Mouse (Mus musculus): Measurements from ENCODE around the gene Psg17. TPM values are rescaled to one million over a fixed set of nuclear protein-coding genes. Genes with fewer than 3 reads are reported as not detected.

Psg17 gene
- polyA plus RNA-seq, 1 experiment from 2014 or later = not detected

DNA sequence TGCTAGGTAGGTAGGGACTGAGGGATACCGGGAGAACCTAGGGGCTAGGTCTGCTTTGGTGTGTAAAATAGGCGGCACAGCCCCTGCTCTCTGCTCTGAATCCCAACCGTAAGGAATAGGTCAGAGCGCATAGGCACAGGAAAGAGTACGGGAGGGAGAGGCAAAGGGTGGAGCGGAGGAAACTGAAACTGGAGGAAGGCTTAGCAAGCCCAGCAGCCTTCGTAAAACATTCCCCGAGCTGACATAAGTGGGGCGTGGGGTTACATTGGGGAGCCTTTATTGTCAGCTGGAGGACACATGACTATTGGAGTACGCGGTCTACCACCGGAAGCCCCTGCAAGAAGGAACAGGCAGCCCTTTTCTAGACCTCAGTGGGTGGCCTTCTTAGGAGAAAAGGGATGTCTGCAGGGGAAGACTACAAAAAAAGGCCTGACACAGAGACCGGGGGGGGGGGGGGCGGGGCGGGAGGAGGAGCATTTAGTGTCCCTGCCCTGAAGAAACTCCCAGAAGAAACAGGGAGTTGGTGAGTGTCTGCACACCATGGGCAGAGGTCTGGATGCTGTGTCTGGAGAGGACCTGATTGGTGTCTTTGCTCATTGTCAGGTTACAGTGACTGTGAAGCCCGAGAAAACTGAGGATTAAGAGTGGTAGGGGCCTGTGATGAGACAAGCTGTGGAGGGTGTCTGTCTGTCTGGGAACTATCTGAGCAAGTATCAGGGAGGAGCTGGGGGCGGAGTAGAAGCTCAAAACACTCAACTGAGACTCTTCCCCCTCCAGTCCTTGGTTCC, 19.2 kb upstream of the Psg17 start:
- Histone ChIP-seq H3K4me2 (ENCODE audit: low read length) (peak overlapping the region; percentile 62), H3K9ac (replicated peaks; ENCODE audit: low read length) (peak overlapping the region; percentile 50), H3K9me3 (ENCODE audit: control insufficient read depth, low read length) (no peaks in the 10 kb centered on the region), H3K27ac (replicated peaks; ENCODE audit: low read depth, low read length) (peak overlapping the region; percentile 32; the same call in 1 of the 2 replicates), H3K36me3 (ENCODE audit: control insufficient read depth, insufficient read depth, low read length) (no peaks in the 10 kb centered on the region), H3K27me3 (ENCODE audit: control insufficient read depth, insufficient read depth, low read length) (no peaks in the 10 kb centered on the region), H3K4me1 (ENCODE audit: control insufficient read depth, insufficient read depth, low read length) (0 out of 2 replicates have a peak, but pooled peaks cover 4% of the 10 kb centered on the region), H3K4me3 (replicated peaks; ENCODE audit: low read depth, low read length) (peak overlapping the region; percentile 31)
- ATAC-seq (ENCODE audit: low FRiP score, low TSS enrichment) (peak; percentile 53; the same call in 1 of the 2 replicates), DNase-seq (peak; percentile 56)
- WGBS = 6% methylated on average over 14 of the region's 17 CpGs

DNA sequence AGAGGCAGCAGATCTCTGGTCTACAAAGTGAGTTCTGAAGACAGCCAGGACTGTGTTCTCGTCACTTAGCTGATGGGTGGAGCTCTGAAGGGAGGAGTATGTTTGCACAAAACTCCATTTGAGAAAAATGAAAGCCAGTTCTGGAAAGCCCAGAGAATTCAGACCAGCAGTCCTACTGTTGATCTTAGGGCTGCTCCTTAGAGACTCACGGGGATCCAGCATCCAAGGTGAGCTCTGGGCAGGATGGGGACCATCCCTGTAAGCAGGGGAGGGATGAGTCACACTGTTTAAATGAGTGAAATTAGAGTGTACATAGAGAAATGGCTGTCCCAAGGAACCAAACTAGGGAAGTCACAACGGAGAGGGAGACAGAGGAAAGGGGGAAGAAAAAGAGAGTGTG, 18.5 kb upstream of the Psg17 start, which contains the start of gene Mill2:
Gene Mill2, plus strand, starts transcription at position 102 of the 400 bp plus-strand sequence.
- DNase-seq (no peak), ATAC-seq (ENCODE audit: low FRiP score, low TSS enrichment) (no peak)
- Histone ChIP-seq H3K9me3 (ENCODE audit: control insufficient read depth, low read length) (no peaks in the 10 kb centered on the region), H3K4me2 (ENCODE audit: low read length) (peak within 1 kb of the TSS; percentile 62), H3K9ac (replicated peaks; ENCODE audit: low read length) (peak within 1 kb of the TSS; percentile 50), H3K27me3 (ENCODE audit: control insufficient read depth, insufficient read depth, low read length) (no peaks in the 10 kb centered on the region), H3K36me3 (ENCODE audit: control insufficient read depth, insufficient read depth, low read length) (no peaks in the 10 kb centered on the region), H3K27ac (replicated peaks; ENCODE audit: low read depth, low read length) (peak within 1 kb of the TSS; percentile 32; the same call in 1 of the 2 replicates), H3K4me3 (replicated peaks; ENCODE audit: low read depth, low read length) (peak within 1 kb of the TSS; percentile 31), H3K4me1 (ENCODE audit: control insufficient read depth, insufficient read depth, low read length) (0 out of 2 replicates have a peak, but pooled peaks cover 4% of the 10 kb centered on the region)
- 24% methylated on average over 3 of the region's 3 CpGs for WGBS

DNA sequence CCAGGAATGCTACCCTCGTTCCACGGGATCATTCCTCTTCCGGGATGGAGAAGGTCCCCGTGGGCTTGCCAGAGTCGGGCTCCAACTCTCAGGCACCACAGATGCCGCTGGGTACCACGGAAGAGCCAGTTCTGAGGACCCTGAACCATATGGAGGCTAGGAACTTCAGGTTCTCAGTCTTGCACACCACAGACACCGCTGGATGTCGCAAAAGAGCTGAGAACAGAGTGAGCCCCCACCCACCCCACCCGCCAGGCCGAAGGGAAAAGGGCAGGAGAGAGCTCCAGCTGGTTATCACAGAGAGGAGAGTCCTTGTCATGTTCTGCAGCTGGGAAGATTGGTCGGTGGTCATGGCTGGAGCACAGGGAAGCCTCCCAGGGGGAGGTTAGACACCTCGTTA, 10.9 kb upstream of the Psg17 start:
- WGBS = 53% methylated on average over 13 of the region's 13 CpGs
- no peak overlapping the region for H3K9ac ChIP-seq (replicated peaks; ENCODE audit: low read length)
- H3K27me3 ChIP-seq (ENCODE audit: control insufficient read depth, insufficient read depth, low read length) = no peaks in the 10 kb centered on the region
- H3K9me3 ChIP-seq (ENCODE audit: control insufficient read depth, low read length) = no peaks in the 10 kb centered on the region
- DNase-seq = no peak
- no peaks in the 10 kb centered on the region for H3K36me3 ChIP-seq (ENCODE audit: control insufficient read depth, insufficient read depth, low read length)
- no peaks in the 10 kb centered on the region for H3K4me1 ChIP-seq (ENCODE audit: control insufficient read depth, insufficient read depth, low read length)
- no peak for ATAC-seq (ENCODE audit: low FRiP score, low TSS enrichment)
- H3K4me3 ChIP-seq (replicated peaks; ENCODE audit: low read depth, low read length) = no peak overlapping the region
- no peak overlapping the region for H3K4me2 ChIP-seq (ENCODE audit: low read length)
- no peak overlapping the region for H3K27ac ChIP-seq (replicated peaks; ENCODE audit: low read depth, low read length)

DNA sequence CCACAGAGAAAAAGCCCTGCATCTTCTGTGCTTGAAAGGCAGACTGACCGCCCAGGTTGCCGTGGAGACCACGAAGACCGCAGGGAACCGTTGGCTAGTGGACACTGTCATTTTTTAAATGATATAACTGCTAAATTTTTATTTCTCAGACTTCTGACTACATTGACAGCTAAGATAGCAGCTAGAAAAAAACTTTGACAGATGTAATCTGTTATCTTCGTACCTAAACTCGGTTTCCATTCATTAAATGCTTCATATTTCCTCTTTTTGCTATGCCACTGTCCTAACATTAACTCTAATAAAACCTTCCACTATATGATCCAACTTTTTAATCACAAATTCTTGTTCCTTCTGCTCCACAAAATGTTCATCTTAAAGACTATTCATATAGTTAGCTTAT, 8.1 kb upstream of the Psg17 start:
- ATAC-seq (ENCODE audit: low FRiP score, low TSS enrichment) (no peak), DNase-seq (no peak)
- Histone ChIP-seq H3K27ac (replicated peaks; ENCODE audit: low read depth, low read length) (no peak overlapping the region), H3K4me1 (ENCODE audit: control insufficient read depth, insufficient read depth, low read length) (no peaks in the 10 kb centered on the region), H3K36me3 (ENCODE audit: control insufficient read depth, insufficient read depth, low read length) (no peaks in the 10 kb centered on the region), H3K4me3 (replicated peaks; ENCODE audit: low read depth, low read length) (no peak overlapping the region), H3K9me3 (ENCODE audit: control insufficient read depth, low read length) (no peaks in the 10 kb centered on the region), H3K9ac (replicated peaks; ENCODE audit: low read length) (no peak overlapping the region), H3K27me3 (ENCODE audit: control insufficient read depth, insufficient read depth, low read length) (no peaks in the 10 kb centered on the region), H3K4me2 (ENCODE audit: low read length) (no peak overlapping the region)
- WGBS = 72% methylated on average over 7 of the region's 7 CpGs

DNA sequence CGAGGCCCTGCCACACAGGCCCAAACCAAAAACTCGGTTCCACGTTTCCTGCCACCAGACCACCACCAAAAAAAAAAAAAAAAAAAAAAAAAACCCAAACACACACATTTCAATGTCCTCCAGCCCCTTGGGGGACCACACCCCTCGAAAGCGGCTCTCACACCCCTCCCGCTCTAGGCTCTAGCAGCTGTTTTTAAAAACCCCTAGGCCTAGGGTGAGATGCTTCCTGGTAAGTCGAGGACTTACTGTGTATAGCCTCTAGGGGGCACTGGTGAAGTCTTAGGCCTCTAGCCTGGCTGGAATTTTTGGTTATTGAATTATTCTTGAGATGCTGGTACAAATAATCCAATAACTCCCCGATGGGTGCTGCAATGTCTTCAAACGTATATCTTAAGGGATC, 7.2 kb upstream of the Psg17 start:
- WGBS = 60% methylated on average over 9 of the region's 9 CpGs
- Histone ChIP-seq H3K4me1 (ENCODE audit: control insufficient read depth, insufficient read depth, low read length) (no peaks in the 10 kb centered on the region), H3K27me3 (ENCODE audit: control insufficient read depth, insufficient read depth, low read length) (no peaks in the 10 kb centered on the region), H3K4me2 (ENCODE audit: low read length) (no peak overlapping the region), H3K9me3 (ENCODE audit: control insufficient read depth, low read length) (no peaks in the 10 kb centered on the region), H3K36me3 (ENCODE audit: control insufficient read depth, insufficient read depth, low read length) (no peaks in the 10 kb centered on the region), H3K27ac (replicated peaks; ENCODE audit: low read depth, low read length) (no peak overlapping the region), H3K9ac (replicated peaks; ENCODE audit: low read length) (no peak overlapping the region), H3K4me3 (replicated peaks; ENCODE audit: low read depth, low read length) (no peak overlapping the region)
- DNase-seq (peak; percentile 47), ATAC-seq (ENCODE audit: low FRiP score, low TSS enrichment) (no peak)

DNA sequence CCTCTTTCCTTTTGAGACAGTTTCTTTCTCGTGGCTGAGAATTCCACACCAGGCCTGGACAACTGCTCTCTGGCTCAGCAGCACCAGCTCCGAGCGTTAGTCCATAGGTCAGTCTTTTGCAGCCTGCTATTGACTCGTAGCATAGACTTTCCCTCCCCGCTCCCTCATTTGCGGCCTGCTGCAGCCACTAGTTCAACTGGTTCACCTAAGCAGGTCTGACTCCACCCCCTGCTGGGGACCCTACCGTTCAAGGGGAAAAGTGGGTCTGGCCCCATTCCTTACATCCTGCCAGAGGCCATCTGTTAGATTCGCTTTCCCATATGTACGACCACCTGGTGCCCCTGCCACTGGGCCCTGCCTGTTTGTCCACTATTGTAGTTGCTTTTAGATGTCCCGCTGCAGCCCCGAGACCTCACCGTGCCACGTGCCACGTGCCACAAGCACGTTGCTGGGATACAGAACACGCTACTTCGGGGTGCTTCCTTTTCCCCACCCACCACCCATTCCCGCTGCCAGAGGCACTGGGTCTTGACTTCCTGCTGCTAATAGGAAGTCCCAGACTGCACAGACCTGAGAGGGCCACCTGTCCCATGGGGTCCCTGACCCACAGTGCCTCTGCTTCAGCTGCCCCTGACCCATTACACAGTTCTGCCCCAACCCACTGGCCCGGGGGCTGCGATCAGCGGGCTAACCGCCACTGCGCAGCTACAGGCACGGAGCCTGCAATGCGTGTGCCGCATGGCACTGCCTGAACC, 6.6 kb upstream of the Psg17 start:
- DNase-seq (no peak), ATAC-seq (ENCODE audit: low FRiP score, low TSS enrichment) (no peak; the same call in 1 of the 2 replicates)
- no peaks in the 10 kb centered on the region for H3K36me3 ChIP-seq (ENCODE audit: control insufficient read depth, insufficient read depth, low read length)
- no peak overlapping the region for H3K27ac ChIP-seq (replicated peaks; ENCODE audit: low read depth, low read length)
- no peaks in the 10 kb centered on the region for H3K27me3 ChIP-seq (ENCODE audit: control insufficient read depth, insufficient read depth, low read length)
- H3K4me1 ChIP-seq (ENCODE audit: control insufficient read depth, insufficient read depth, low read length) = no peaks in the 10 kb centered on the region
- H3K4me3 ChIP-seq (replicated peaks; ENCODE audit: low read depth, low read length) = no peak overlapping the region
- H3K9me3 ChIP-seq (ENCODE audit: control insufficient read depth, low read length) = no peaks in the 10 kb centered on the region
- no peak overlapping the region for H3K9ac ChIP-seq (replicated peaks; ENCODE audit: low read length)
- 62% methylated on average over 26 of the region's 26 CpGs for whole genome bisulfite sequencing
- H3K4me2 ChIP-seq (ENCODE audit: low read length) = no peak overlapping the region

DNA sequence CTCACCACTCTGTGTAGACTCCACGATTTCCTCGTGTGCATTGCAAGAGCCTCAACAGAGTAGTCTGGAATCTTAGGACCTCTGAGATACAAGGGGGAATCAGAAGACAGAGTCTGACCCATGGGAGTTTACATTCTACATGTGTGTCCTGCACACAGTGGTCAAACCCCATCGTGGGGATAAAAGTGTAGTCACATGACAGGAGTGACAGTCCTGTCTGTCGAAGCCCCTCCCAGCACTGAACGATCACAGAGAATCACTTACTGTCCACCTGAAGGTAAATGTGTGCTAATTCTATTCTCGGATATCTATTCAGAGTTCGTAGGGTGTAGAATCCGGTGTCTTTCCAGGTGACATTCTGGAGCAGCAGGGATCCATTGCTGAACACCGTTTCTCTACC, 3.1 kb downstream of the Psg17 start:
- no peaks in the 10 kb centered on the region for H3K4me1 ChIP-seq (ENCODE audit: control insufficient read depth, insufficient read depth, low read length)
- 85% methylated on average over 9 of the region's 9 CpGs for WGBS
- H3K4me2 ChIP-seq (ENCODE audit: low read length) = no peak overlapping the region
- DNase-seq = no peak
- H3K27ac ChIP-seq (replicated peaks; ENCODE audit: low read depth, low read length) = no peak overlapping the region
- H3K36me3 ChIP-seq (ENCODE audit: control insufficient read depth, insufficient read depth, low read length) = no peaks in the 10 kb centered on the region
- no peak overlapping the region for H3K4me3 ChIP-seq (replicated peaks; ENCODE audit: low read depth, low read length)
- H3K9me3 ChIP-seq (ENCODE audit: control insufficient read depth, low read length) = no peaks in the 10 kb centered on the region
- H3K27me3 ChIP-seq (ENCODE audit: control insufficient read depth, insufficient read depth, low read length) = no peaks in the 10 kb centered on the region
- ATAC-seq (ENCODE audit: low FRiP score, low TSS enrichment) = no peak
- H3K9ac ChIP-seq (replicated peaks; ENCODE audit: low read length) = no peak overlapping the region

DNA sequence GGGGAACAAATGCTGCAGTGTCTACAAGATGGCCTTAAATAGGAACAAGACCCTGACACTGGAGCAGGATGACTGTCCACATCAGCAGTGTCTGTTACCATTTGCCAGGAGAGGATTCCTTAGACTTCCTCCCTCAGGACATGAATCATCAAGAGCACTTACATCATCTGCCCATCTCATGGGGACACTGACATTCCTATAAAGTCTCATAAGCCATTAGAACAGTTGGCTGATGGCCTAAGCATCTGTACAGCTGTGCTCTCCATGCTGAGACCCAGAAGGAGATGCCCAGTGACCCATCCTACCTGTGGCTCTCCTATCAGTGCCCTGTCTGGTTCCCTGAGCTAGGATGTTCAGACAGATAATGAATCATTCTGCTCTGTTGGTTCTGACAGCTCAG, 17.9 kb downstream of the Psg17 start:
- ATAC-seq (ENCODE audit: low FRiP score, low TSS enrichment) (no peak), DNase-seq (no peak)
- no peaks in the 10 kb centered on the region for H3K9me3 ChIP-seq (ENCODE audit: control insufficient read depth, low read length)
- no peaks in the 10 kb centered on the region for H3K36me3 ChIP-seq (ENCODE audit: control insufficient read depth, insufficient read depth, low read length)
- H3K4me3 ChIP-seq (replicated peaks; ENCODE audit: low read depth, low read length) = no peak overlapping the region
- no peak overlapping the region for H3K27ac ChIP-seq (replicated peaks; ENCODE audit: low read depth, low read length)
- H3K9ac ChIP-seq (replicated peaks; ENCODE audit: low read length) = no peak overlapping the region
- H3K27me3 ChIP-seq (ENCODE audit: control insufficient read depth, insufficient read depth, low read length) = no peaks in the 10 kb centered on the region
- no peaks in the 10 kb centered on the region for H3K4me1 ChIP-seq (ENCODE audit: control insufficient read depth, insufficient read depth, low read length)
- no peak overlapping the region for H3K4me2 ChIP-seq (ENCODE audit: low read length)

All from midbrain, embryonic 14.5 days (tissue).